In the genomic region with DNA sequence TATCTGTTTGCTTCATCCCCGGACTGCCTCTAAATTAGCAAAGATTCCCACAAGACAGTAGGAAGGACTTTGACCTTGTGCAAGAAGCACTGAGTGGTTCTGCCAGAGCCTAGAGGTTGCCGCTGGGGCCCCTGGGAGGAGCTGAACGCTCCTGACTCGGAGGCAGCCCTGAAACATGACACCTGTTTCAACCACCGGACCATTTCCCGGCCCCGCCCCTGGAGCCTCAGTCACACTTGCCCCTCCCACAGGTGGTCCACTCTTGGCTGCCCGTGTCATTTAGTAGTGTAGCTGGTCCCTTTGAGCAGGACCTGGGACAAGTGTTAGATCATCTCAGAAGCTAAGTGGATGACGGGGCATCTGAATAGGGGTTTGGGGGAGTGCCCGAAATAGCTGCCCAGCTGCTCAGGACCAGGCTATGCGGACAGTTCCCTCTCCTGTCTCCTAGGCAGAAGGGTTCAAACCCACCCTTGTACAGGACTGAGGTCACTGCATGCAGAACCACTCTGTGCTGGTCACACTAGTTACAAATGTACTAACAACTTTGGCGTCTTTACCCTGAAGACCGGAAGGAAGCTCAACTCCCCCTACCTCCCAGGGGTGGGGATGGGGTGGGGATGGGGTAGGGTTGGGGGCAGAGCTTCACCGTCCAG, we compare ENCODE assay signal across 9 mouse cellular contexts. TPM values are rescaled to one million over a fixed set of nuclear protein-coding genes. Genes with fewer than 3 reads are reported as not detected.
DNase-seq lines count a peak whose midpoint lies in the region; ATAC-seq and TF ChIP-seq lines count a peak whose summit lies in the region.
"Had no signal": no experiment of that assay in that cellular context is flagged by ENCODE, and none has a peak within 500 bp of the region (broad histone marks: within the 10 kb centered on the region; RNA-seq: fewer than 3 reads in every experiment).

No protein-coding gene starts in this region.

- peak overlapping the region; percentile 68 for H3K4me2 ChIP-seq in hindbrain, embryonic 13.5 days
- H3K4me2 ChIP-seq in midbrain, embryonic 13.5 days (replicated peaks): peak overlapping the region; percentile 73

- WGBS in kidney, adult 2 months: 5% methylated on average over 14 of the region's 14 CpGs
- 7% methylated on average over 14 of the region's 14 CpGs for WGBS in hindbrain, embryonic 13.5 days
- WGBS in midbrain, embryonic 13.5 days: 4% methylated on average over 14 of the region's 14 CpGs

- no peak overlapping the region for H3K4me3 ChIP-seq in kidney, adult 2 months (ENCODE audit: insufficient read depth, low read depth, low read length)
- H3K4me3 ChIP-seq in hindbrain, embryonic 13.5 days: peak overlapping the region; percentile 51
- peak overlapping the region; percentile 52 for H3K4me3 ChIP-seq in midbrain, embryonic 13.5 days (replicated peaks)

- no peak for ATAC-seq in hindbrain, embryonic 13.5 days (ENCODE audit: low FRiP score)
- ATAC-seq in midbrain, embryonic 13.5 days: 0 out of 2 replicates have a peak, but pooled peaks have one; percentile 7
- no peak for ATAC-seq in monocyte, adult 5-6 weeks (replicated peaks; ENCODE audit: insufficient number of reproducible peaks, low FRiP score, low TSS enrichment, poor library complexity, severe bottlenecking)

- no peaks in the 10 kb centered on the region for H3K36me3 ChIP-seq in kidney, adult 2 months (ENCODE audit: control insufficient read depth, insufficient read depth, low read length)
- H3K36me3 ChIP-seq in hindbrain, embryonic 13.5 days: no peaks in the 10 kb centered on the region
- H3K36me3 ChIP-seq in midbrain, embryonic 13.5 days: no peaks in the 10 kb centered on the region

- DNase-seq in kidney, adult 2 months: peak; percentile 7
- no peak for DNase-seq in kidney, adult 9 months
- peak; percentile 69 to 81 for DNase-seq in cerebellum, postnatal 25 days
- DNase-seq in adipocyte (ENCODE audit: low spot score): no peak
- DNase-seq in ovary, adult 18-20 months (ENCODE audit: low spot score): no peak

- peak overlapping the region; percentile 81 for H3K9ac ChIP-seq in hindbrain, embryonic 13.5 days
- peak overlapping the region; percentile 80 for H3K9ac ChIP-seq in midbrain, embryonic 13.5 days (replicated peaks)
- H3K9ac ChIP-seq: liver, embryonic 14.5 days had no signal

- 0 out of 2 replicates have a peak, but pooled peaks cover 2% of the 10 kb centered on the region for H3K27me3 ChIP-seq in kidney, adult 2 months (replicated peaks; ENCODE audit: control insufficient read depth, insufficient read depth, low read length)
- peaks cover 38% of the 10 kb centered on the region for H3K27me3 ChIP-seq in hindbrain, embryonic 13.5 days
- peaks cover 29% of the 10 kb centered on the region for H3K27me3 ChIP-seq in midbrain, embryonic 13.5 days

- H3K27ac ChIP-seq in kidney, adult 2 months (ENCODE audit: insufficient read depth, low read depth, low read length): no peak overlapping the region
- H3K27ac ChIP-seq in hindbrain, embryonic 13.5 days: peak overlapping the region; percentile 72; the same call in 1 of the 2 replicates
- no peak overlapping the region; the same call in none of the 2 replicates for H3K27ac ChIP-seq in midbrain, embryonic 13.5 days
- H3K27ac ChIP-seq: liver, embryonic 14.5 days had no signal

- no peak for TF ChIP-seq POLR2A in kidney, adult 2 months (IDR thresholded peaks at IDR 0.05; ENCODE audit: low read depth, low read length)

- no peaks in the 10 kb centered on the region for H3K4me1 ChIP-seq in kidney, adult 2 months (ENCODE audit: control insufficient read depth, insufficient read depth, low read length)
- peaks cover 62% of the 10 kb centered on the region for H3K4me1 ChIP-seq in hindbrain, embryonic 13.5 days (replicated peaks)
- peaks cover 72% of the 10 kb centered on the region for H3K4me1 ChIP-seq in midbrain, embryonic 13.5 days (replicated peaks)

- no peaks in the 10 kb centered on the region for H3K9me3 ChIP-seq in hindbrain, embryonic 13.5 days
- H3K9me3 ChIP-seq in midbrain, embryonic 13.5 days: no peaks in the 10 kb centered on the region

- no peak for TF ChIP-seq CTCF in kidney, adult 2 months (conservative IDR thresholded peaks at IDR 0.05; ENCODE audit: insufficient read depth, insufficient read length, low read depth, low read length)

RNA-seq across cellular contexts. Expression of gene Cntn2, which starts 1.8 kb away (rescaled TPM):
- 0.03 and 0.11 TPM in 2 replicates for polyA plus RNA-seq in kidney, adult 2 months (2012; rRNA removed)
- polyA plus RNA-seq in hindbrain, embryonic 13.5 days (2015; fragmentation: Nextera tagmentation; extraction: Ambion mirVana): 57.6 and 67.5 TPM in 2 replicates
- 63.2 and 90.2 TPM in 2 replicates for polyA plus RNA-seq in midbrain, embryonic 13.5 days (2015; fragmentation: Nextera tagmentation; extraction: Ambion mirVana)
- total RNA-seq in monocyte, adult 5-6 weeks (2017): not detected in 3 replicates

RNA-seq across cellular contexts. Expression of gene Tmem81, which starts 35.3 kb away (rescaled TPM):
- polyA plus RNA-seq in kidney, adult 2 months (2012; rRNA removed): 1.8 and 2.0 TPM in 2 replicates
- polyA plus RNA-seq in hindbrain, embryonic 13.5 days (2015; fragmentation: Nextera tagmentation; extraction: Ambion mirVana): 0.97 and 1.0 TPM in 2 replicates
- 1.3 TPM in 2 replicates for polyA plus RNA-seq in midbrain, embryonic 13.5 days (2015; fragmentation: Nextera tagmentation; extraction: Ambion mirVana)
- 7.1 to 12.8 TPM (median 10.7 TPM) in 3 replicates for total RNA-seq in monocyte, adult 5-6 weeks (2017)

Comparison
In these comparisons a context has a peak if more than half of its experiments do, and no peak if none do; other contexts are left out.
1. DNase-seq: peak in kidney, adult 2 months (single experiment) and cerebellum, postnatal 25 days (2 of 2); none in kidney, adult 9 months (single experiment), adipocyte (single experiment) and ovary, adult 18-20 months (single experiment).
2. RNA of gene Cntn2, which starts 1.8 kb away (polyA plus RNA-seq): 63.2 to 90.2 TPM in midbrain, embryonic 13.5 days and 57.6 to 67.5 TPM in hindbrain, embryonic 13.5 days; 0.03 to 0.11 TPM in kidney, adult 2 months; every median in the first group is over 10 times any median in the second.